Mouse (Mus musculus): ENCODE results near the gene Deaf1. TPM values are rescaled to one million over a fixed set of nuclear protein-coding genes. Genes with fewer than 3 reads are reported as not detected.

Gene Deaf1
- polyA plus RNA-seq, 1 experiment from 2014 or later: 24.7 TPM

- no peak overlapping the region for H3K4me2 ChIP-seq
- no peak overlapping the region for H3K9ac ChIP-seq
- no peaks in the 10 kb centered on the region for H3K27me3 ChIP-seq (replicated peaks)
- WGBS (ENCODE audit: insufficient replicate concordance): 68% methylated on average over 1 of the region's 1 CpGs
- no peaks in the 10 kb centered on the region for H3K4me1 ChIP-seq
- H3K4me3 ChIP-seq: no peak overlapping the region
- peaks cover 99% of the 10 kb centered on the region for H3K36me3 ChIP-seq
- ATAC-seq: no peak
- H3K9me3 ChIP-seq (replicated peaks): no peaks in the 10 kb centered on the region
- no peak overlapping the region for H3K27ac ChIP-seq
Observed at GRCm38 (mm10) chr7:141317619-141318132, 9.8 kb downstream of the Deaf1 start.

GRCm38 (mm10) chr7:141315974-141316373 is 11.5 kb downstream of the Deaf1 start:
- WGBS (ENCODE audit: insufficient replicate concordance): 69% methylated on average over 5 of the region's 5 CpGs
- ATAC-seq: peak; percentile 37; the same call in 1 of the 2 replicates

GRCm38 (mm10) chr7:141315076-141315475 is 12.4 kb downstream of the Deaf1 start:
- Histone ChIP-seq H3K9ac (no peak overlapping the region), H3K36me3 (peaks cover 99% of the 10 kb centered on the region), H3K4me3 (no peak overlapping the region), H3K27ac (no peak overlapping the region), H3K4me1 (no peaks in the 10 kb centered on the region), H3K27me3 (replicated peaks) (no peaks in the 10 kb centered on the region), H3K9me3 (replicated peaks) (no peaks in the 10 kb centered on the region), H3K4me2 (no peak overlapping the region)
- no peak for ATAC-seq
- WGBS (ENCODE audit: insufficient replicate concordance): 70% methylated on average over 8 of the region's 8 CpGs

More at GRCm38 (mm10) chr7:141315974-141316373, 11.5 kb downstream of the Deaf1 start:
- Histone ChIP-seq H3K4me1 (no peaks in the 10 kb centered on the region), H3K9ac (no peak overlapping the region), H3K27ac (no peak overlapping the region), H3K4me3 (no peak overlapping the region), H3K36me3 (peaks cover 99% of the 10 kb centered on the region), H3K27me3 (replicated peaks) (no peaks in the 10 kb centered on the region), H3K4me2 (no peak overlapping the region), H3K9me3 (replicated peaks) (no peaks in the 10 kb centered on the region)

GRCm38 (mm10) chr7:141314416-141314815 is 13.1 kb downstream of the Deaf1 start:
- no peak overlapping the region for H3K27ac ChIP-seq
- H3K4me1 ChIP-seq: no peaks in the 10 kb centered on the region
- no peak overlapping the region for H3K4me2 ChIP-seq
- no peaks in the 10 kb centered on the region for H3K27me3 ChIP-seq (replicated peaks)
- 77% methylated on average over 2 of the region's 2 CpGs for WGBS (ENCODE audit: insufficient replicate concordance)
- H3K9ac ChIP-seq: no peak overlapping the region
- H3K36me3 ChIP-seq: peaks cover 99% of the 10 kb centered on the region
- no peaks in the 10 kb centered on the region for H3K9me3 ChIP-seq (replicated peaks)
- no peak for ATAC-seq
- H3K4me3 ChIP-seq: no peak overlapping the region

GRCm38 (mm10) chr7:141304537-141304936 is 23.0 kb downstream of the Deaf1 start:
- Histone ChIP-seq H3K27me3 (replicated peaks) (no peaks in the 10 kb centered on the region), H3K36me3 (peaks cover 100% of the 10 kb centered on the region), H3K9me3 (replicated peaks) (no peaks in the 10 kb centered on the region), H3K4me2 (no peak overlapping the region), H3K4me3 (no peak overlapping the region), H3K9ac (no peak overlapping the region), H3K27ac (no peak overlapping the region), H3K4me1 (no peaks in the 10 kb centered on the region)
- no peak for ATAC-seq
- WGBS (ENCODE audit: insufficient replicate concordance): 91% methylated on average over 4 of the region's 4 CpGs

- no peak for ATAC-seq
- 75% methylated on average over 1 of the region's 1 CpGs for WGBS (ENCODE audit: insufficient replicate concordance)
- peaks cover 88% of the 10 kb centered on the region for H3K36me3 ChIP-seq
Observed at GRCm38 (mm10) chr7:141302702-141303268, 24.7 kb downstream of the Deaf1 start.

GRCm38 (mm10) chr7:141301386-141301785 is 26.1 kb downstream of the Deaf1 start:
- H3K27me3 ChIP-seq (replicated peaks): peaks cover 2% of the 10 kb centered on the region
- H3K4me1 ChIP-seq: peaks cover 11% of the 10 kb centered on the region; the same call in 1 of the 2 replicates
- ATAC-seq: no peak
- H3K27ac ChIP-seq: no peak overlapping the region
- no peak overlapping the region for H3K9ac ChIP-seq
- no peak overlapping the region for H3K4me3 ChIP-seq
- 88% methylated on average over 9 of the region's 9 CpGs for WGBS (ENCODE audit: insufficient replicate concordance)
- H3K36me3 ChIP-seq: peaks cover 85% of the 10 kb centered on the region
- no peak overlapping the region for H3K4me2 ChIP-seq
- no peaks in the 10 kb centered on the region for H3K9me3 ChIP-seq (replicated peaks)

More at GRCm38 (mm10) chr7:141302702-141303268, 24.7 kb downstream of the Deaf1 start:
- Histone ChIP-seq H3K4me1 (peaks cover 7% of the 10 kb centered on the region; the same call in 1 of the 2 replicates), H3K9me3 (replicated peaks) (no peaks in the 10 kb centered on the region), H3K4me3 (no peak overlapping the region), H3K4me2 (no peak overlapping the region), H3K9ac (no peak overlapping the region), H3K27ac (no peak overlapping the region), H3K27me3 (replicated peaks) (no peaks in the 10 kb centered on the region)

GRCm38 (mm10) chr7:141299175-141299574 is 28.3 kb downstream of the Deaf1 start:
- no peak for ATAC-seq

GRCm38 (mm10) chr7:141297926-141298650 is 29.4 kb downstream of the Deaf1 start:
- WGBS (ENCODE audit: insufficient replicate concordance): 56% methylated on average over 3 of the region's 3 CpGs
- Histone ChIP-seq H3K4me3 (no peak overlapping the region), H3K4me1 (peaks cover 27% of the 10 kb centered on the region), H3K4me2 (no peak overlapping the region), H3K36me3 (peaks cover 52% of the 10 kb centered on the region), H3K9ac (no peak overlapping the region), H3K27me3 (replicated peaks) (peaks cover 35% of the 10 kb centered on the region), H3K9me3 (replicated peaks) (no peaks in the 10 kb centered on the region), H3K27ac (no peak overlapping the region)
- ATAC-seq: peak; percentile 57

More at GRCm38 (mm10) chr7:141299175-141299574, 28.3 kb downstream of the Deaf1 start:
- Histone ChIP-seq H3K4me2 (no peak overlapping the region), H3K4me3 (no peak overlapping the region), H3K9ac (no peak overlapping the region), H3K27me3 (replicated peaks) (peaks cover 24% of the 10 kb centered on the region), H3K4me1 (peaks cover 19% of the 10 kb centered on the region), H3K36me3 (peaks cover 63% of the 10 kb centered on the region), H3K9me3 (replicated peaks) (no peaks in the 10 kb centered on the region), H3K27ac (no peak overlapping the region)
- WGBS (ENCODE audit: insufficient replicate concordance): 85% methylated on average over 8 of the region's 8 CpGs

- Histone ChIP-seq H3K27ac (no peak overlapping the region), H3K4me2 (peak overlapping the region; percentile 55), H3K27me3 (replicated peaks) (peaks cover 71% of the 10 kb centered on the region), H3K4me3 (peak overlapping the region; percentile 30), H3K4me1 (peaks cover 34% of the 10 kb centered on the region), H3K36me3 (peaks cover 16% of the 10 kb centered on the region), H3K9me3 (replicated peaks) (no peaks in the 10 kb centered on the region), H3K9ac (no peak overlapping the region)
- 8% methylated on average over 21 of the region's 22 CpGs for WGBS (ENCODE audit: insufficient replicate concordance)
- no peak for ATAC-seq
Observed at GRCm38 (mm10) chr7:141294479-141294878, 33.0 kb downstream of the Deaf1 start.

GRCm38 (mm10) chr7:141293852-141294471 is 33.5 kb downstream of the Deaf1 start:
- Histone ChIP-seq H3K27ac (no peak overlapping the region), H3K9ac (no peak overlapping the region)
- WGBS (ENCODE audit: insufficient replicate concordance): 2% methylated on average over 53 of the region's 53 CpGs

More at GRCm38 (mm10) chr7:141293852-141294471, 33.5 kb downstream of the Deaf1 start:
- Histone ChIP-seq H3K36me3 (peaks cover 11% of the 10 kb centered on the region), H3K27me3 (replicated peaks) (peaks cover 75% of the 10 kb centered on the region), H3K9me3 (replicated peaks) (no peaks in the 10 kb centered on the region), H3K4me3 (peak overlapping the region; percentile 30), H3K4me2 (peak overlapping the region; percentile 55), H3K4me1 (peaks cover 34% of the 10 kb centered on the region)
- ATAC-seq: no peak
